In genomic region chr3:14390656-14391055, GRCm38 (mm10) we compare ENCODE assay signal across 17 mouse cellular contexts.
"Had no signal": no experiment of that assay in that cellular context is flagged by ENCODE, and none has a peak within 500 bp of the region (broad histone marks: within the 10 kb centered on the region; RNA-seq: fewer than 3 reads in every experiment).

No protein-coding gene starts in this region.

- H3K27ac ChIP-seq: lung, embryonic 15.5 days; macrophage; midbrain, embryonic 13.5 days; midbrain, embryonic 15.5 days; neural tube, embryonic 12.5 days; stomach, embryonic 15.5 days; stomach, postnatal 0 days had no signal

- ATAC-seq: lung, postnatal 0 days; midbrain, embryonic 13.5 days; midbrain, embryonic 15.5 days had no signal

- H3K4me1 ChIP-seq: lung, embryonic 15.5 days; megakaryocyte, embryonic 14.5 days; midbrain, embryonic 13.5 days; midbrain, embryonic 15.5 days; neural tube, embryonic 12.5 days; stomach, embryonic 15.5 days had no signal

- H3K4me3 ChIP-seq: lung, embryonic 15.5 days; megakaryocyte, embryonic 14.5 days; midbrain, embryonic 13.5 days; midbrain, embryonic 15.5 days; neural tube, embryonic 12.5 days; stomach, embryonic 15.5 days had no signal

- H3K4me2 ChIP-seq: lung, embryonic 15.5 days; midbrain, embryonic 11.5 days; midbrain, embryonic 13.5 days; midbrain, embryonic 15.5 days; neural tube, embryonic 12.5 days; stomach, embryonic 15.5 days had no signal

- H3K9me3 ChIP-seq: lung, embryonic 15.5 days; megakaryocyte, embryonic 14.5 days; midbrain, embryonic 13.5 days; midbrain, embryonic 15.5 days; neural tube, embryonic 12.5 days; stomach, embryonic 15.5 days had no signal

- H3K27me3 ChIP-seq: lung, embryonic 15.5 days; megakaryocyte, embryonic 14.5 days; midbrain, embryonic 13.5 days; midbrain, embryonic 15.5 days; neural tube, embryonic 12.5 days; stomach, embryonic 15.5 days had no signal

- H3K36me3 ChIP-seq: lung, embryonic 15.5 days; midbrain, embryonic 13.5 days; midbrain, embryonic 15.5 days; neural tube, embryonic 12.5 days; stomach, embryonic 15.5 days had no signal

- DNase-seq: lung, adult 2 months; lung, postnatal 14 days; lung, postnatal 36 days; right cerebral cortex, postnatal 14 days; thymus, adult 2 months; thymus, postnatal 25 days; thymus, postnatal 4 days had no signal

- H3K9ac ChIP-seq: lung, embryonic 15.5 days; midbrain, embryonic 13.5 days; midbrain, embryonic 15.5 days; neural tube, embryonic 12.5 days; stomach, embryonic 15.5 days had no signal
